7 mouse cellular contexts compared by ENCODE assay signal in genomic region chr9:44497624-44498377, GRCm38 (mm10). TPM values are rescaled to one million over a fixed set of nuclear protein-coding genes. Genes with fewer than 3 reads are reported as not detected.
DNase-seq lines count a peak whose midpoint lies in the region; ATAC-seq and TF ChIP-seq lines count a peak whose summit lies in the region.

No protein-coding gene starts in this region.

- no peaks in the 10 kb centered on the region for H3K9me3 ChIP-seq in heart, embryonic 16.5 days (replicated peaks; ENCODE audit: control insufficient read depth, low read length)
- H3K9me3 ChIP-seq in midbrain, embryonic 15.5 days, result no peaks in the 10 kb centered on the region

- peak overlapping the region; percentile 86 for H3K9ac ChIP-seq in heart, embryonic 16.5 days (ENCODE audit: low read length)
- peak overlapping the region; percentile 39; the same call in 1 of the 2 replicates for H3K9ac ChIP-seq in midbrain, embryonic 15.5 days

- peaks cover 49% of the 10 kb centered on the region for H3K4me1 ChIP-seq in spleen, adult 2 months (ENCODE audit: control insufficient read depth, insufficient read depth, insufficient read length)
- peaks cover 85% of the 10 kb centered on the region for H3K4me1 ChIP-seq in heart, embryonic 16.5 days (ENCODE audit: control insufficient read depth, insufficient read depth, low read length)
- H3K4me1 ChIP-seq in midbrain, embryonic 15.5 days, result peaks cover 83% of the 10 kb centered on the region

- 4% methylated on average over 11 of the region's 11 CpGs for WGBS in spleen, adult 2 months
- WGBS in heart, embryonic 16.5 days, result 2% methylated on average over 11 of the region's 11 CpGs
- WGBS in midbrain, embryonic 15.5 days, result 5% methylated on average over 11 of the region's 11 CpGs

- no peak for TF ChIP-seq CTCF in spleen, adult 2 months (IDR thresholded peaks at IDR 0.05; ENCODE audit: extremely low read depth, insufficient read depth, insufficient read length, insufficient replicate concordance)

- ATAC-seq in heart, embryonic 16.5 days (replicated peaks; ENCODE audit: extremely low read depth, insufficient read depth, low FRiP score), result peak; percentile 10
- ATAC-seq in midbrain, embryonic 15.5 days (replicated peaks), result no peak

- H3K36me3 ChIP-seq in spleen, adult 2 months (ENCODE audit: control insufficient read depth, insufficient read depth, low read length), result peaks cover 4% of the 10 kb centered on the region
- peaks cover 7% of the 10 kb centered on the region for H3K36me3 ChIP-seq in heart, embryonic 16.5 days (ENCODE audit: control insufficient read depth, insufficient read depth)
- H3K36me3 ChIP-seq in midbrain, embryonic 15.5 days (replicated peaks), result no peaks in the 10 kb centered on the region; the same call in 1 of the 2 replicates

- no peak for TF ChIP-seq POLR2A in spleen, adult 2 months (IDR thresholded peaks at IDR 0.05; ENCODE audit: low read depth, low read length)

- H3K4me3 ChIP-seq in spleen, adult 2 months (ENCODE audit: extremely low read depth, insufficient read depth, insufficient read length), result peak overlapping the region; percentile 39
- peak overlapping the region; percentile 61 for H3K4me3 ChIP-seq in heart, embryonic 16.5 days (ENCODE audit: low read length)
- H3K4me3 ChIP-seq in midbrain, embryonic 15.5 days, result peak overlapping the region; percentile 36

- H3K27ac ChIP-seq in spleen, adult 2 months (ENCODE audit: insufficient read depth, low read length), result peak overlapping the region; percentile 23; the same call in 1 of the 2 replicates
- peak overlapping the region; percentile 100 for H3K27ac ChIP-seq in heart, embryonic 16.5 days (ENCODE audit: low read length)
- H3K27ac ChIP-seq in midbrain, embryonic 15.5 days, result peak overlapping the region; percentile 88

- DNase-seq in spleen, adult 2 months (ENCODE audit: low read depth in 1 of 2, low spot score in 2 of 2), result no peak
- no peak for DNase-seq in spleen, postnatal 14 days (ENCODE audit: low spot score in 2 of 2)
- DNase-seq in cerebellum, postnatal 36 days, result peak; percentile 3 to 14
- peak; percentile 65 to 77 for DNase-seq in kidney, postnatal 4 days
- no peak for DNase-seq in left cerebral cortex, postnatal 25 days (ENCODE audit: low spot score in 2 of 2)

- peak overlapping the region; percentile 91 for H3K4me2 ChIP-seq in heart, embryonic 16.5 days (ENCODE audit: low read depth, low read length)
- peak overlapping the region; percentile 65 for H3K4me2 ChIP-seq in midbrain, embryonic 15.5 days

- H3K27me3 ChIP-seq in spleen, adult 2 months (ENCODE audit: control insufficient read depth, insufficient read depth, low read length), result no peaks in the 10 kb centered on the region
- H3K27me3 ChIP-seq in heart, embryonic 16.5 days (ENCODE audit: control insufficient read depth, insufficient read depth, low read length), result no peaks in the 10 kb centered on the region
- H3K27me3 ChIP-seq in midbrain, embryonic 15.5 days (replicated peaks), result no peaks in the 10 kb centered on the region

- intact Hi-C loops in left cerebral cortex, postnatal 25 days (cut with DNase I), result loop anchor here (1.0 kb wide), 1 partner anchor 16 kb away; the partner anchor contains the start of gene Bcl9l

RNA-seq across cellular contexts. Expression of gene Bcl9l, which starts 15.2 kb away (rescaled TPM):
- 42.2 and 50.3 TPM in 2 replicates for polyA plus RNA-seq in spleen, adult 2 months (2012; rRNA removed)
- 11.1 and 11.3 TPM in 2 replicates for polyA plus RNA-seq in heart, embryonic 16.5 days (2015; fragmentation: Nextera tagmentation; extraction: Ambion mirVana)
- 12.5 and 13.0 TPM in 2 replicates for polyA plus RNA-seq in midbrain, embryonic 15.5 days (2015; fragmentation: Nextera tagmentation; extraction: Ambion mirVana)
- total RNA-seq in left cerebral cortex, postnatal 25 days (2021), result 10 to 100 TPM; 60.3 to 60.9 TPM

RNA-seq across cellular contexts. Expression of gene Upk2, which starts 43.0 kb away (rescaled TPM):
- polyA plus RNA-seq in spleen, adult 2 months (2012; rRNA removed), result not detected in 2 replicates
- polyA plus RNA-seq in heart, embryonic 16.5 days (2015; fragmentation: Nextera tagmentation; extraction: Ambion mirVana), result 0.50 TPM in 1 of 2 replicates, not detected in the other
- not detected in 2 replicates for polyA plus RNA-seq in midbrain, embryonic 15.5 days (2015; fragmentation: Nextera tagmentation; extraction: Ambion mirVana)
- not detected for total RNA-seq in left cerebral cortex, postnatal 25 days (2021)

RNA-seq across cellular contexts. Expression of gene Foxr1, which starts 56.9 kb away (rescaled TPM):
- 0.09 and 0.15 TPM in 2 replicates for polyA plus RNA-seq in spleen, adult 2 months (2012; rRNA removed)
- not detected in 2 replicates for polyA plus RNA-seq in heart, embryonic 16.5 days (2015; fragmentation: Nextera tagmentation; extraction: Ambion mirVana)
- not detected in 2 replicates for polyA plus RNA-seq in midbrain, embryonic 15.5 days (2015; fragmentation: Nextera tagmentation; extraction: Ambion mirVana)
- total RNA-seq in left cerebral cortex, postnatal 25 days (2021), result not detected

Comparison
In these comparisons a context has a peak if more than half of its experiments do, and no peak if none do; other contexts are left out.
1. DNase-seq: peak in cerebellum, postnatal 36 days (2 of 2) and kidney, postnatal 4 days (2 of 2); none in spleen, adult 2 months (0 of 2), spleen, postnatal 14 days (0 of 2) and left cerebral cortex, postnatal 25 days (0 of 2).
2. H3K27ac ChIP-seq: peak in every context shown above with its lines; median percentile 100 in heart, embryonic 16.5 days; 88 in midbrain, embryonic 15.5 days; 23 in spleen, adult 2 months.
3. Peak in every context shown above with its lines, with median percentiles within 50 percentile points of each other: H3K4me3 ChIP-seq.